Mouse (Mus musculus): Measurements from ENCODE around the gene Vmn1r223. TPM values are rescaled to one million over a fixed set of nuclear protein-coding genes. Genes with fewer than 3 reads are reported as not detected.

The Vmn1r223 gene
- polyA plus RNA-seq (2014; fragmentation: Illumina TruSeq; extraction: RNeasy Lipid Tissue Mini Kit (QIAGEN cat#74804); ENCODE audit: low replicate concordance), result not detected

DNA sequence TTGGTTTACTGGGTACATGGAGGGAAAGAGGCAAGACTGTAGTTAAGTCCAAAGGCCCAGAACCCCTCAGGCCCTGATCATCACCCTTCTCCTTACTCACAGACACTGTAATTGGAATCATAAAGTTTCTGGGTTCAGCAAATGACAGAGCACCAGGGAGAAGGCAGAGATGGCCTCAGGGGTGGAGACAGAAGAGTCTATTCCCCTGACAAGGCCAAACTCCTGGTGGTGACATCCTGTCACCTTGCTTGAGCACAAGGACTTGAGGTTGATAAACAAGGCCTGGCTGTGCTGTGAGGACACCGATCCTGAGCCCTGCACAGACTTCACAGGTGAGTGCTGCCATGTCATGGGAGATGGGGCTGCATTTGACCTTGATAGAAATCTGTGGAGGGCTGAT lies at the start of gene Vmn1r223:
Gene Vmn1r223, plus strand, starts transcription at position 301 of the 400 bp plus-strand sequence.

DNA sequence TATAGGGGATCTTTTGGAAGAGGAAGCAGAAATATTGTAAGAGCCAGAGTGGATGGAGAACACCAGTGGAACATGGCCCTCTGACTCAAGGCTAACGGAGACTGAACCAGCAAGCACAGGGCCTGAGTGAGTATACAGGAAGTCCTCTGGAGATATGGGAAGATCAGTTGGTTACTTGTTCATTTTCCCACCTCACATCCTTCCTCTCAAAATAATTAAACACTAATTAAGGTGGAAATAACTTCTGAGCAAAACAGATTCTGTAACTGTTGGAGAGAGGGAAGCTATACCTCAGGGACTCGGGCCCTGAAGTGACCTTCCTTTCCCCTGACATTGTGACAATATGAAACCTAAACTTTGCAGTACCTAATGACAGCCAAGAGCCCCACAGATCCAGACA lies 33.1 kb upstream of the Vmn1r223 start, which contains the start of gene Vmn1r221:
Gene Vmn1r221, plus strand, starts transcription at position 301 of the 400 bp plus-strand sequence.

DNA sequence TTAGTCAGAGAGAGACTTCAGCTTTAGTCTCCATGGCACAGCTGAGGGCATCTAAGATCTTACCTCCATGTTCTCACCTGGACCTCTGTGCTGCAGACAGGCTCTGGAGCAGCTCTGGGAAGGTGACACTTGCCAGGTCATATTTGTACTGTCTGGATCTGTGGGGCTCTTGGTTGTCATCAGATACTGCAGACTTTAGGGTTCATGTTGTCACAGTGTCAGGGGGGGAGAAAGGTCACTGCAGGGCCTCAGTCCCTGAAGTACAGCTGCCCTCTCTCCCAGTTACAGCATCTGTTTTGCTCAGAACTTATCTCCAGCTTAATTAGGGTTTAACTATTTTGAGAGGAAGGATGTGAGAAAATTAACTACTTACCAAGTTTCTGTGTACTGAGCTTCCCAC lies 11.1 kb upstream of the Vmn1r223 start, which contains the start of gene Vmn1r222:
Gene Vmn1r222, minus strand, starts transcription at position 101 of the 400 bp plus-strand sequence.

Other genes with a start within 250 kb of the Vmn1r223 start
- gene Vmn1r213, start 239.5 kb upstream of the Vmn1r223 start, polyA plus RNA-seq (2014; fragmentation: Illumina TruSeq; extraction: RNeasy Lipid Tissue Mini Kit (QIAGEN cat#74804); ENCODE audit: low replicate concordance), result not detected
- not detected for gene Vmn1r214, start 216.7 kb upstream of the Vmn1r223 start, polyA plus RNA-seq (2014; fragmentation: Illumina TruSeq; extraction: RNeasy Lipid Tissue Mini Kit (QIAGEN cat#74804); ENCODE audit: low replicate concordance)
- not detected for gene Vmn1r215, start 179.1 kb upstream of the Vmn1r223 start, polyA plus RNA-seq (2014; fragmentation: Illumina TruSeq; extraction: RNeasy Lipid Tissue Mini Kit (QIAGEN cat#74804); ENCODE audit: low replicate concordance)
- gene Vmn1r217, start 128.9 kb upstream of the Vmn1r223 start, polyA plus RNA-seq (2014; fragmentation: Illumina TruSeq; extraction: RNeasy Lipid Tissue Mini Kit (QIAGEN cat#74804); ENCODE audit: low replicate concordance), result not detected
- not detected for gene Vmn1r218, start 114.0 kb upstream of the Vmn1r223 start, polyA plus RNA-seq (2014; fragmentation: Illumina TruSeq; extraction: RNeasy Lipid Tissue Mini Kit (QIAGEN cat#74804); ENCODE audit: low replicate concordance)
- gene Vmn1r219, start 87.8 kb upstream of the Vmn1r223 start, polyA plus RNA-seq (2014; fragmentation: Illumina TruSeq; extraction: RNeasy Lipid Tissue Mini Kit (QIAGEN cat#74804); ENCODE audit: low replicate concordance), result not detected
- not detected for gene Vmn1r220, start 59.2 kb upstream of the Vmn1r223 start, polyA plus RNA-seq (2014; fragmentation: Illumina TruSeq; extraction: RNeasy Lipid Tissue Mini Kit (QIAGEN cat#74804); ENCODE audit: low replicate concordance)
- gene Vmn1r221, start 33.0 kb upstream of the Vmn1r223 start, polyA plus RNA-seq (2014; fragmentation: Illumina TruSeq; extraction: RNeasy Lipid Tissue Mini Kit (QIAGEN cat#74804); ENCODE audit: low replicate concordance), result not detected
- gene Vmn1r222, start 11.2 kb upstream of the Vmn1r223 start, polyA plus RNA-seq (2014; fragmentation: Illumina TruSeq; extraction: RNeasy Lipid Tissue Mini Kit (QIAGEN cat#74804); ENCODE audit: low replicate concordance), result not detected
- 62.6 TPM for gene Zfp322a, start 122.1 kb downstream of the Vmn1r223 start, polyA plus RNA-seq (2014; fragmentation: Illumina TruSeq; extraction: RNeasy Lipid Tissue Mini Kit (QIAGEN cat#74804); ENCODE audit: low replicate concordance)
- 1.4 TPM for gene Abt1, start 176.7 kb downstream of the Vmn1r223 start, polyA plus RNA-seq (2014; fragmentation: Illumina TruSeq; extraction: RNeasy Lipid Tissue Mini Kit (QIAGEN cat#74804); ENCODE audit: low replicate concordance)
- not detected for gene Btn1a1, start 218.8 kb downstream of the Vmn1r223 start, polyA plus RNA-seq (2014; fragmentation: Illumina TruSeq; extraction: RNeasy Lipid Tissue Mini Kit (QIAGEN cat#74804); ENCODE audit: low replicate concordance)
- not detected for gene Btn2a2, start 241.7 kb downstream of the Vmn1r223 start, polyA plus RNA-seq (2014; fragmentation: Illumina TruSeq; extraction: RNeasy Lipid Tissue Mini Kit (QIAGEN cat#74804); ENCODE audit: low replicate concordance)

All from small intestine, adult 10 weeks (tissue).